Mouse (Mus musculus) frontal cortex, postnatal 14 days (tissue): Measurements from ENCODE around the gene Herc6.

ENCODE experiments used
- DNase-seq, 2 experiments: peaks; one replicate each; pipeline ENCODE4 v3.0.0; 2022; ENCODE audit warnings: low spot score in 2 of 2

Gene Herc6

DNA sequence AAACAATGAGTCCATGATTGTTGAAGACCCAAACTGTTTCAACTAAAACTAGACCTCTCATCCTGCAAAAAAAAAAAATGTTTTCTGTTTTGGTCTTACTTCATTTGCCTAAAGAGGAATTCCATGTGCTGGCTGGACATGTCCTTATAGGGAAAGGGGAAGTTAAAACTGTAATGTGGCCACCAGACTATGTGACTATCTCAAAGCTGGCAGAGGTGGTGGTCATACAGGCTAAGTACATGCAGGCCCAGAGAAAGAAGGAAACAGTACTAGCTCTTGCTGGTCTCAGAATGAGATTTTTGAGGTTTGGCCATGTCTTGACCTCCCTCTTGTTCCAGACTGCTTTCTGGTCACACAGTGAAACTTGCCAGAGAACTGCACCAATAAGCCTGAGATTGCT, 9.2 kb upstream of the Herc6 start:
- DNase-seq = no peak

- no peak for DNase-seq
Measured at GRCm38 (mm10) chr6:57581595-57581994, 795 bp downstream of the Herc6 start.

DNA sequence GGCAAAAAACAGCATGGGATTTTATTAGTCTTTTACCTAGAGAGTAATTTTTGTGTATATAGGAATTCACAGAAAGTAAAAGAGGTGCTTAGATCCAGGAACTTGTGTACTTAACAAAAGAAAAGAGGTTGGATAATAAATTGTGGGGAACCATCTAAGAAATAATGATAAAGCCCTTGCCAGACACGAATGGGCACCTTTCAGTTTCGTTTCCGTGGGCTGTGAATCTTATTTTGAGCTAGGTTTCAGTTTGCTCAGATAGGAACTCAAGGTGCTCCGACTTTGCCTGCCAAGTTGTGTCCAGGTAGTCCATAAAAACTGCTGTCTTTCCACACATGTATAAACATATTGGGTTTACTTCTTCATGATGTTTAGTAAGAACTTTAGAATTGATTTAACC, 1.6 kb downstream of the Herc6 start:
- DNase-seq = no peak

DNA sequence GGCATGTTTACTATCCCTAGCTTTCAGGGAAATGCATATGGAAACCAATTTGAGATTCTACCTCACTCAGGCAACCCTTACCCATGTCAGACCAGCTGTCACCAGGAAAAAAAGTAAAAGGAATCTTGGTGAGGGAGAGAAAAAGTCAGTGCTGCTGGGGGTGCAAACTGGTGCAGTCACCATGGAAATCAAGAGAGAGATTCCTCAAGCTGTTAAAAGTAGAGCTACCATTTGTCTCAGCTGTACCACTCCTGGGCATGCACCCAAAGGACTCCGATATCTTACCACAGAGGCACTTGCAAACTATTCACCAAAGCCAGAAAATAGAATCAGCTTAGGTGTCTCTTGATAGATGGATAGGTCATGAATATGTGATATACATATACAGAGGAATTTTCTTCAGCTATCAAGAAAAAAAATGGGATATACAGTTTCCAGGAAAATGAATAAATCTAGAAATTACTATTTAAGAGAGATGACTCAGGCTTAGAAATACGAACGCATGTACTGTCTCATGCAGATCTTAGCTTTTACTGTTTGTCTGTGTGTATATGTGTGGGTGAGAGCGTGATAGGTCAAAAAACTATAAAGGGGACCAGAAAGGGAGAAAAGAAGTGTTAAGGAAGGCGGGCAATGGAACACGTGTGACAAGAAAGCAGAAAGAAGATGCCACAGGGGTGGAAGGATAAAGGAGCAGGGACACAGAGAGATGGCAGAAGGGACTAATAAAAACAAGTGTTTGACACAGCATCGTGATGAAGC, 24.9 kb downstream of the Herc6 start:
- peak; percentile 24 to 42 for DNase-seq

- no peak for DNase-seq
Measured at GRCm38 (mm10) chr6:57607999-57608398, 27.2 kb downstream of the Herc6 start.

DNA sequence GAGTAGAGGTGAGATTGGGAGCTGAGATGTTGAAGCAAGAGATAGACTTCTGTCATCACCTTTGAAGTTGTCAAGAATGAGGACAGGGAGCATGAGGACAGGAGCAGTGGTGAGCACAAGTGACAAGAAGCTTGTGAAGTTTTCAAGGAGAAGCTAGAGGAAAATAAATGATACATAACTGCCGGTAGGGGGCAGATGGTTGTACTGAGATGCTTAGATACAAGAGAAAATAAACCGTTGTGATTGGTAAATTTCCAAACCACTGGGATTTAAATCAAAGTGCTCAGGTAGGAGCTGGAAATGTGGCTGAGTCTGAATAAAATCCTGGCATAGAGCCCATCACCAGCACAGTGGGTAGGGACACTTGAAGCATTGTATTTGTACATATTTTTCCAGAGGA, 28.8 kb downstream of the Herc6 start:
- no peak for DNase-seq

- DNase-seq = no peak
Measured at GRCm38 (mm10) chr6:57615788-57616187, 35.0 kb downstream of the Herc6 start.

DNA sequence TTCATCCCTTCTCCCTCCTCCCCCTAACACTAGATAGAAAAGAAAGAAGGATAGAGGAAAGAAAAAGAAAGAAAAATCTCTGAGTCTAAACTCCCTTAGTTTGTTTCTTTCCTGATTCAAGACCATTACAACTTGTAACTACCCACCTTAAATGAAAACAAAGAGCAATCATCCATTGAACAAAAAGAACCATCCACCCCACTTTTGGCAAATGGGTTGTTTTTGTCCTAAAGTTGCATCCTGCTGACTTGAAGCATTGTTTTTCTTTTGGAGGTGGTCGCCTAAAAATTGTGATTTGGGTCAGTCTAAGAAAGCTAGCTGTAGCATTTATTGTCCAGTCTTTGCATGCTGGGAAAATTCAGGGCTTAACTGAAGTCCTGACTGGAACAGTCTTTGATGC, 58.7 kb downstream of the Herc6 start:
- DNase-seq = no peak

DNA sequence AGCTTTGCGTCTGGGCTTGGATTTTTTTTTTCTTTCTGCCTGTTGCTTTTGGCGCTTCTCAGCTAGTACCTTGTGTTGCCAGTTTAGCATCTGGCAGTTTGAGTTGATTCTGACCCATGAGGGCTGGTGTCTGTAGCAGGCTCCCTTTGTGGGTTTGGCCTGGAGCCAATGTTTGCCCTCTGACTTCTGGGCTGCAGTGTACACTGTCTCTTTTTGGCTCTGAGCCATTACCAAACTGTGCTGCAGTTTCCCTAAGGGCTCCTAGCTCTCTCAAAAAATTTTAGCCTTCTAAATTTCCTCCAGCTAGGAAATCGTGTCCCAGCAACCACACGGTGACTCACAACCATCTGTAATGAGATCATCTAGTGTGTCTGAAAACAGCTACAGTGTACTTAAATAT, 61.0 kb downstream of the Herc6 start:
- peak; percentile 43 for DNase-seq

- DNase-seq = no peak
Measured at GRCm38 (mm10) chr6:57647256-57647655, 66.5 kb downstream of the Herc6 start.

- no peak for DNase-seq
Measured at GRCm38 (mm10) chr6:57661295-57661694, 80.5 kb downstream of the Herc6 start.

DNA sequence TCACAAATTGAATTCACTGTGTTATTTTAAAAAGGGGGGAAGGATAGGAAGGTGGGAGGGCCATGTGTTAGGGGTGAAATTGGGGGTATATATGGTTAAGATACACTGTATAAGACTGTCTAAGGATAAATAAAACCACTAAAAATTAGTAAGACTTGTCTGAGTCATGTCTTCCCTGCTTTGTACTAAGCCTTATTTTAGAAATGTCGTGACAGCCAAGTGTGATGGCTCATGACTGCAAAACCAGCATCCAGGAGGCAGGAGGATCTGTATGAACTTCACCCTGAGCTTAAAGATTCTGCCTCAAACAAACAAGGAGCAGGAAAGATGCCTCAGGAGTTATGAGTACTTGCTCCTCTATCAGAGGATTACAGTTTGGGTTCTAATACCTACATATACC, 103.4 kb downstream of the Herc6 start:
- no peak for DNase-seq

DNA sequence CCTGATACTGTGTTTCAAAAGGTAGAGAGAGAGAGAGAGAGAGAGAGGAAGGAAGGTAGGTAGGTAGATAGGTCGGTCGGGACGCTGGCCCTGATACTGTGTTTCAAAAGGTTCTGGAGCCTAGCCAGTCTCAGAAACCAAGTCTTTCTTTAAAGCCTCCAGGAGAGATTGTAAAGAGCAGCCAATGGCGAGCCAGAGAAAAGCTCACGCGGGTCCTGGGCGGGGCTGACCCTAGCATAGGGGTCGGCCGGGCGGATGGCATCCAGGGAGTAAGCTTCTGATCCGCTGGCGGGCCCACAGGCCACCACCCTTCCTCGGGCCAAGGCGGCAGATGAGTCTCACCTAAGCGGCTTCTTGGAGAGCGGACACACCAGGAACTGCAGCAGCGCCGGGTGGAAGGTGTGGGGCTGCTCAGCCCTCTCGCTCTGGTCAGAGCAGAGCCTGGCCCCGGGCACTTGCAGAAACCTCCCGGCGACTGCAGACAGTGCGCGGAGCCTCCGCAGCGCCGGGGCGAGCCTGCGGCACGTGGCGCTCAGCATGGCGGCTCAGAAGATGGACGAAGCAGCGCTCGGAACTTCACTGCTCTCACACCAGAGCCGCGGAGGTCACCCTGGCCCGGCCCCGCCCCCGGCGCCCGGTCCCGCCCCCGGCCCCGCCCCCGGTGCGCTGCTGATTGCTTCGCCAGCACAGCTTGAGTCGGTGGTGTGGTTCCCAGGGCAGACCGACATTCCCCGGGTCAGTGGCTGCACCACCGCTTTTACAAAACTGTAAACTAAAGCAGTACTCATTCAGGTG, 110.9 kb downstream of the Herc6 start, which contains the start of gene Pyurf:
Gene Pyurf, minus strand, starts transcription at position 612 of the 795 bp plus-strand sequence.
- peak; percentile 77 to 79 for DNase-seq

GRCm38 (mm10) chr6:57693116-57693515, 112.3 kb downstream of the Herc6 start:
- no peak for DNase-seq

DNA sequence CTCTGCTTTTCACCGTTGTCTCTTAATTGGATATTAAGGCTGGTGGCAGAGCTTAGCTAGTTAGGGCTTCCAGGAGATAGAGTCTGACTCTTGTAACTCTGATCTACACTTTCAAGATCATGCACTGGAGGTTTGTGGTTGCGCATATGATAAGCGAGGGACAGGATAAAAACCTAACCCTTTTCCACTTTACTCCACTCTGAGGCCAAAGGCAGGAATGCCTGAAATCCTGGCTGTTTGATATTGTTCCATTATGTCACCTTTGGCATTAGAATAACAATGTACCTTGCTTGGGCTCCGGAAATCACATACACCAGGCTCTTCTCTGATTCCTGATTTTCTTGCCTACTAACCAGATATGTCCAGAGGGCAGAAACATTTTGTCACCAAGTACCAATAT, 120.9 kb downstream of the Herc6 start:
- DNase-seq = no peak

GRCm38 (mm10) chr6:57702376-57702742, 121.6 kb downstream of the Herc6 start, which contains the start of gene Lancl2:
Lancl2 (plus strand) TSS chr6:57702540.
- DNase-seq = peak; percentile 22 to 45

GRCm38 (mm10) chr6:57702743-57703499, 122.1 kb downstream of the Herc6 start:
- DNase-seq = peak; percentile 90 to 93

DNA sequence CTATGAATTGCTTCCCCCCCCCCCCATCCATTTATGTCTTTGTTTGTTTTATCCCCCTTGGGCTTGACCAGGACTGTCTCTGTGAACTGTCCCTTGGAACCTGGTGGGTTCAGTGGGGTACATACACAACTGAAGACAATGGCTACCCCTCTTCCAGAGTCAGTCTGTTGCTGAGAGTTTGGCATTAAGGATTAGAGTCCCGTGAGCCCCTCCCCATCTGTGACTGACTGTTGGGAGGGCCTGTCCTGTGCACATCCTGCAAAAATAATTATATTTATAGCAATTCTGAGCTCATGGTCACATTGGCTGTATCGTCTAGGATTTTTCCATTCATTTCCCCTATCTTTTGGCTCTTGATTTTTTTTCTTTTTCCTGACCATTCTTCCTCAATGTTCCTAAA, 122.9 kb downstream of the Herc6 start:
- DNase-seq = no peak

DNA sequence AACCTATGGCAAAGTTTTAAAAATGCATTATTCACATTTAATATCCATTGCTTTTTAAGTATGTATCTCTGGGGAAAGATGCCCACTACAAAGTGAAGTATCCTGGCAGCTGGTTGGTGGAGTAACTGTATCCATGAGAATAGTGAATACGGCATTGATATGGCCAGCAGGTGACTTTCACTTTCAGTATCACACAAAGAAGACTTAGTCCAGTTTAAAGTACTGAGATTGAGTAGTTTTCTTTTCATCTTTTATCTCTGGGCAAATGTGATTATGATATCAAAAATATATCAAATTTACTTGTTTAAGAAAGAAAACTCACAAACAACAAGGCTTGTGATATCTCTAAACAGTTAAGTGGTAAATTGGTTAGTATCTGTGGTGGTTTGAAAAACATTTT, 125.9 kb downstream of the Herc6 start:
- DNase-seq = no peak

- no peak for DNase-seq
Measured at GRCm38 (mm10) chr6:57711726-57712125, 130.9 kb downstream of the Herc6 start.
